Mouse (Mus musculus) forebrain, embryonic 13.5 days (tissue): ENCODE results near the gene Dop1b. TPM values are rescaled to one million over a fixed set of nuclear protein-coding genes. Genes with fewer than 3 reads are reported as not detected.
"Not testable (repeated sequence)": the region's sequence is repeated elsewhere in the genome, so short reads cannot be mapped to it uniquely, and the experiment has no call there.

ENCODE experiments used
- ATAC-seq: fragments of 200-750 bp; cut with Nextera tagmentation; 2 replicates; pipeline ENCODE4 v1.8.0; 2017
- H3K27ac ChIP-seq: fragments of 300-500 bp; sonication (generic); 2 replicates; pipeline ENCODE4 v1.5.1; 2015; ENCODE audit warnings: inconsistent platforms, mild to moderate bottlenecking, moderate library complexity
- H3K27me3 ChIP-seq: fragments of 300-500 bp; sonication (generic); 2 replicates; pipeline ENCODE4 v1.6.1; 2015; ENCODE audit warnings: mild to moderate bottlenecking, inconsistent platforms
- H3K36me3 ChIP-seq: fragments of 300-500 bp; sonication (generic); 2 replicates; pipeline ENCODE4 v1.6.1; 2015; ENCODE audit warnings: mild to moderate bottlenecking, inconsistent platforms; ENCODE audit not compliant: poor library complexity, severe bottlenecking
- H3K4me1 ChIP-seq: fragments of 300-500 bp; sonication (generic); 2 replicates; pipeline ENCODE4 v1.6.1; 2015; ENCODE audit warnings: inconsistent platforms
- H3K4me2 ChIP-seq: fragments of 300-500 bp; sonication (generic); 2 replicates; pipeline ENCODE4 v1.6.1; 2015; ENCODE audit warnings: inconsistent platforms, mild to moderate bottlenecking, moderate library complexity
- H3K4me3 ChIP-seq: fragments of 300-500 bp; sonication (generic); 2 replicates; pipeline ENCODE4 v1.5.1; 2015; ENCODE audit warnings: mild to moderate bottlenecking, inconsistent platforms
- H3K9ac ChIP-seq: fragments of 300-500 bp; sonication (generic); 2 replicates; pipeline ENCODE4 v1.6.1; 2015; ENCODE audit warnings: mild to moderate bottlenecking, inconsistent platforms
- H3K9me3 ChIP-seq: fragments of 300-500 bp; sonication (generic); replicated peaks from 2 replicates; pipeline ENCODE4 v1.6.1; 2016; ENCODE audit warnings: inconsistent platforms
- WGBS: fragments of 180-500 bp; shearing (Covaris S2); methylation state at CpG from one replicate; pipeline ENCODE4 v1.1.7; 2015; 5-methylcytosine and 5-hydroxymethylcytosine counted together
- polyA plus RNA-seq: library from polyadenylated mRNA; unstranded; fragments of >200 nt; fragmentation: Nextera tagmentation; extraction: Ambion mirVana; gene quantifications from 2 replicates; pipeline ENCODE4 v1.2.1, GENCODE M21; 2015

Gene Dop1b
- polyA plus RNA-seq, 1 experiment from 2014 or later, result 17.1 TPM

- no peak overlapping the region for H3K4me3 ChIP-seq
- no peaks in the 10 kb centered on the region for H3K27me3 ChIP-seq
- peaks cover 16% of the 10 kb centered on the region for H3K9me3 ChIP-seq
- H3K36me3 ChIP-seq, result no peaks in the 10 kb centered on the region
- H3K9ac ChIP-seq, result no peak overlapping the region
- WGBS, result 65% methylated on average over 11 of the region's 11 CpGs
- H3K4me1 ChIP-seq, result no peaks in the 10 kb centered on the region
- H3K27ac ChIP-seq, result no peak overlapping the region
- ATAC-seq, result no peak
- H3K4me2 ChIP-seq, result no peak overlapping the region
Observed at GRCm38 (mm10) chr16:93826054-93826453, 114.3 kb downstream of the Dop1b start.

- H3K27ac ChIP-seq, H3K4me2 ChIP-seq, ATAC-seq, H3K36me3 ChIP-seq, H3K9ac ChIP-seq, H3K4me1 ChIP-seq, H3K4me3 ChIP-seq, H3K27me3 ChIP-seq: not testable (repeated sequence)
- H3K9me3 ChIP-seq, result peaks cover 16% of the 10 kb centered on the region
- 31% methylated on average over 5 of the region's 5 CpGs for WGBS
Observed at GRCm38 (mm10) chr16:93826478-93826877, 114.8 kb downstream of the Dop1b start.

GRCm38 (mm10) chr16:93826909-93827308 lies 115.2 kb downstream of the Dop1b start:
- Histone ChIP-seq H3K4me3 (no peak overlapping the region), H3K4me2 (no peak overlapping the region)
- 92% methylated on average over 6 of the region's 6 CpGs for WGBS

GRCm38 (mm10) chr16:93829526-93829925 lies 117.8 kb downstream of the Dop1b start:
- no peak for ATAC-seq
- Histone ChIP-seq H3K9me3 (no peaks in the 10 kb centered on the region), H3K27me3 (no peaks in the 10 kb centered on the region), H3K4me2 (no peak overlapping the region), H3K9ac (no peak overlapping the region), H3K27ac (no peak overlapping the region), H3K36me3 (no peaks in the 10 kb centered on the region), H3K4me3 (no peak overlapping the region), H3K4me1 (peaks cover 18% of the 10 kb centered on the region)
- WGBS, result 94% methylated on average over 15 of the region's 15 CpGs

More at GRCm38 (mm10) chr16:93826909-93827308, 115.2 kb downstream of the Dop1b start:
- Histone ChIP-seq H3K27ac (no peak overlapping the region), H3K27me3 (no peaks in the 10 kb centered on the region), H3K9me3 (peaks cover 16% of the 10 kb centered on the region), H3K4me1 (peaks cover 3% of the 10 kb centered on the region; the same call in 1 of the 2 replicates), H3K9ac (no peak overlapping the region), H3K36me3 (no peaks in the 10 kb centered on the region)
- no peak for ATAC-seq

GRCm38 (mm10) chr16:93830071-93830470 lies 118.4 kb downstream of the Dop1b start:
- no peaks in the 10 kb centered on the region for H3K27me3 ChIP-seq
- H3K36me3 ChIP-seq, result no peaks in the 10 kb centered on the region
- no peak overlapping the region for H3K4me3 ChIP-seq
- H3K27ac ChIP-seq, result no peak overlapping the region
- no peaks in the 10 kb centered on the region for H3K9me3 ChIP-seq
- no peak for ATAC-seq
- H3K4me1 ChIP-seq, result peaks cover 18% of the 10 kb centered on the region
- WGBS, result 87% methylated on average over 9 of the region's 9 CpGs
- no peak overlapping the region for H3K9ac ChIP-seq
- H3K4me2 ChIP-seq, result no peak overlapping the region

- H3K4me2 ChIP-seq, result no peak overlapping the region
- no peak overlapping the region for H3K4me3 ChIP-seq
- no peak overlapping the region for H3K9ac ChIP-seq
- WGBS, result 85% methylated on average over 5 of the region's 5 CpGs
- no peaks in the 10 kb centered on the region for H3K27me3 ChIP-seq
- H3K27ac ChIP-seq, result no peak overlapping the region
- peaks cover 18% of the 10 kb centered on the region for H3K4me1 ChIP-seq
- H3K9me3 ChIP-seq, result no peaks in the 10 kb centered on the region
- H3K36me3 ChIP-seq, result no peaks in the 10 kb centered on the region
- ATAC-seq, result no peak
Observed at GRCm38 (mm10) chr16:93830916-93831315, 119.2 kb downstream of the Dop1b start.

- H3K27me3 ChIP-seq, result no peaks in the 10 kb centered on the region
- H3K4me1 ChIP-seq, result peaks cover 18% of the 10 kb centered on the region
- peak within 1 kb of the TSS; percentile 98 for H3K9ac ChIP-seq
- H3K36me3 ChIP-seq, result peaks cover 1% of the 10 kb centered on the region; the same call in 1 of the 2 replicates
- ATAC-seq, result peak; percentile 98
- H3K4me2 ChIP-seq, result peak within 1 kb of the TSS; percentile 87
- 14% methylated on average over 46 of the region's 55 CpGs for WGBS
- H3K4me3 ChIP-seq, result peak within 1 kb of the TSS; percentile 96
- peak within 1 kb of the TSS; percentile 94 for H3K27ac ChIP-seq
- no peaks in the 10 kb centered on the region for H3K9me3 ChIP-seq
Observed at GRCm38 (mm10) chr16:93831627-93832395, 120.1 kb downstream of the Dop1b start, which contains the start of gene Morc3. Morc3 (plus strand) TSS chr16:93832121.

GRCm38 (mm10) chr16:93832451-93833276 lies 121.0 kb downstream of the Dop1b start:
- Histone ChIP-seq H3K27me3 (no peaks in the 10 kb centered on the region), H3K4me1 (peaks cover 18% of the 10 kb centered on the region), H3K4me3 (peak overlapping the region; percentile 96), H3K9ac (peak overlapping the region; percentile 98), H3K9me3 (no peaks in the 10 kb centered on the region), H3K4me2 (peak overlapping the region; percentile 87), H3K36me3 (peaks cover 5% of the 10 kb centered on the region; the same call in 1 of the 2 replicates), H3K27ac (peak overlapping the region; percentile 94)
- ATAC-seq, result peak; percentile 77
- WGBS, result 2% methylated on average over 43 of the region's 69 CpGs

- Histone ChIP-seq H3K27me3 (no peaks in the 10 kb centered on the region), H3K9me3 (no peaks in the 10 kb centered on the region), H3K9ac (0 out of 2 replicates have a peak overlapping the region, but pooled peaks have one; percentile 5), H3K4me3 (peak overlapping the region; percentile 96), H3K27ac (no peak overlapping the region), H3K4me1 (peaks cover 18% of the 10 kb centered on the region), H3K4me2 (peak overlapping the region; percentile 87), H3K36me3 (peaks cover 5% of the 10 kb centered on the region; the same call in 1 of the 2 replicates)
- ATAC-seq, result no peak
- WGBS, result 94% methylated on average over 6 of the region's 6 CpGs
Observed at GRCm38 (mm10) chr16:93833551-93833950, 121.8 kb downstream of the Dop1b start.

GRCm38 (mm10) chr16:93834076-93834475 lies 122.4 kb downstream of the Dop1b start:
- 88% methylated on average over 2 of the region's 2 CpGs for WGBS
- peak overlapping the region; percentile 87; the same call in 1 of the 2 replicates for H3K4me2 ChIP-seq

GRCm38 (mm10) chr16:93839049-93839448 lies 127.3 kb downstream of the Dop1b start:
- no peaks in the 10 kb centered on the region for H3K27me3 ChIP-seq

More at GRCm38 (mm10) chr16:93834076-93834475, 122.4 kb downstream of the Dop1b start:
- 0 out of 2 replicates have a peak, but pooled peaks cover 2% of the 10 kb centered on the region for H3K9me3 ChIP-seq
- peaks cover 5% of the 10 kb centered on the region; the same call in 1 of the 2 replicates for H3K36me3 ChIP-seq
- H3K4me3 ChIP-seq, result no peak overlapping the region
- H3K4me1 ChIP-seq, result peaks cover 18% of the 10 kb centered on the region
- no peak overlapping the region for H3K27ac ChIP-seq
- H3K27me3 ChIP-seq, result no peaks in the 10 kb centered on the region
- H3K9ac ChIP-seq, result no peak overlapping the region
- no peak for ATAC-seq

GRCm38 (mm10) chr16:93850527-93850926 lies 138.8 kb downstream of the Dop1b start:
- Histone ChIP-seq H3K4me2 (no peak overlapping the region), H3K4me3 (no peak overlapping the region), H3K36me3 (peaks cover 89% of the 10 kb centered on the region), H3K27ac (no peak overlapping the region), H3K9me3 (no peaks in the 10 kb centered on the region), H3K9ac (no peak overlapping the region), H3K27me3 (no peaks in the 10 kb centered on the region), H3K4me1 (no peaks in the 10 kb centered on the region)
- ATAC-seq, result no peak
- 96% methylated on average over 3 of the region's 3 CpGs for WGBS

More at GRCm38 (mm10) chr16:93839049-93839448, 127.3 kb downstream of the Dop1b start:
- H3K36me3 ChIP-seq, result peaks cover 7% of the 10 kb centered on the region; the same call in 1 of the 2 replicates
- peaks cover 1% of the 10 kb centered on the region; the same call in 1 of the 2 replicates for H3K4me1 ChIP-seq
- no peak overlapping the region for H3K4me3 ChIP-seq
- H3K9ac ChIP-seq, result no peak overlapping the region
- ATAC-seq, result no peak
- H3K27ac ChIP-seq, result no peak overlapping the region
- 98% methylated on average over 1 of the region's 1 CpGs for WGBS
- H3K4me2 ChIP-seq, result no peak overlapping the region
- H3K9me3 ChIP-seq, result 0 out of 2 replicates have a peak, but pooled peaks cover 4% of the 10 kb centered on the region
